Mouse (Mus musculus): ENCODE results near the gene Krt4.

Krt4 gene

GRCm38 (mm10) chr15:101892820-101893219, 31.7 kb downstream of the Krt4 start, which contains the start of gene Krt76:
Krt76 (minus strand) TSS chr15:101892920.
- no peak for DNase-seq

GRCm38 (mm10) chr15:101879776-101880175, 44.8 kb downstream of the Krt4 start:
- no peak for DNase-seq

- DNase-seq = no peak
These were observed 46.5 kb downstream of the Krt4 start for GRCm38 (mm10) chr15:101878041-101878440.

GRCm38 (mm10) chr15:101874383-101874782, 50.2 kb downstream of the Krt4 start:
- no peak for DNase-seq

GRCm38 (mm10) chr15:101873231-101873630, 51.3 kb downstream of the Krt4 start:
- no peak for DNase-seq

- DNase-seq = no peak
These were observed 55.1 kb downstream of the Krt4 start, which contains the start of gene Krt77 for GRCm38 (mm10) chr15:101869431-101869830. Krt77 (minus strand) TSS chr15:101869705.
